Mouse (Mus musculus): ENCODE measurements around the gene Qtrt2.

- TF ChIP-seq CTCF (IDR thresholded peaks at IDR 0.05; ENCODE audit: borderline replicate concordance, insufficient read depth, low read length) (no peak), POLR2A (IDR thresholded peaks at IDR 0.05; ENCODE audit: low read depth, low read length) (no peak)
Observed at GRCm38 (mm10) chr16:43894501-43894900, 32.1 kb downstream of the Qtrt2 start.

Data from embryonic fibroblast, embryonic 13.5 days (primary cell).